Mouse (Mus musculus) forebrain, embryonic 11.5 days (tissue): Measurements from ENCODE around the gene Iscu. TPM values are rescaled to one million over a fixed set of nuclear protein-coding genes. Genes with fewer than 3 reads are reported as not detected.

Experiments used
- ATAC-seq: fragments of 200-750 bp; cut with Nextera tagmentation; replicated peaks from 2 replicates; pipeline ENCODE4 v1.8.0; 2017; ENCODE audit warnings: moderate TSS enrichment; ENCODE audit not compliant: low FRiP score
- DNase-seq: peaks from one replicate; pipeline ENCODE4 v3.0.0-alpha.2; 2017; ENCODE audit warnings: low spot score
- H3K27ac ChIP-seq: fragments of 300-500 bp; sonication (generic); 2 replicates; pipeline ENCODE4 v1.5.1; 2014; ENCODE audit warnings: low read depth, low read length
- H3K27me3 ChIP-seq: fragments of 300-500 bp; sonication (generic); 2 replicates; pipeline ENCODE4 v1.6.1; 2014; ENCODE audit warnings: mild to moderate bottlenecking, low read length, mixed read lengths; ENCODE audit not compliant: control insufficient read depth, insufficient read depth
- H3K36me3 ChIP-seq: fragments of 300-500 bp; sonication (generic); 2 replicates; pipeline ENCODE4 v1.6.1; 2014; ENCODE audit warnings: mild to moderate bottlenecking, low read length, moderate library complexity, mixed read lengths; ENCODE audit not compliant: control insufficient read depth, insufficient read depth
- H3K4me1 ChIP-seq: fragments of 300-500 bp; sonication (generic); replicated peaks from 2 replicates; pipeline ENCODE4 v1.6.1; 2014; ENCODE audit warnings: low read length, mixed read lengths; ENCODE audit not compliant: control insufficient read depth, insufficient read depth
- H3K4me2 ChIP-seq: fragments of 300-500 bp; sonication (generic); 2 replicates; pipeline ENCODE4 v1.6.1; 2014; ENCODE audit warnings: low read depth, mild to moderate bottlenecking, low read length, moderate library complexity, mixed read lengths; ENCODE audit not compliant: severe bottlenecking
- H3K4me3 ChIP-seq: fragments of 300-500 bp; sonication (generic); 2 replicates; pipeline ENCODE4 v1.5.1; 2014; ENCODE audit warnings: low read depth, low read length
- H3K9ac ChIP-seq: fragments of 300-500 bp; sonication (generic); 2 replicates; pipeline ENCODE4 v1.6.1; 2014; ENCODE audit warnings: low read length
- H3K9me3 ChIP-seq: fragments of 300-500 bp; sonication (generic); 2 replicates; pipeline ENCODE4 v1.6.1; 2016; ENCODE audit warnings: low read length, mixed read lengths; ENCODE audit not compliant: control insufficient read depth
- WGBS: fragments of 180-500 bp; shearing (Covaris S2); extraction: QIAGEN DNeasy Blood & Tissue Kit; methylation state at CpG from one replicate; pipeline ENCODE4 v1.1.7; 2014; 5-methylcytosine and 5-hydroxymethylcytosine counted together
- polyA plus RNA-seq: library from polyadenylated mRNA; unstranded; fragments of >200 nt; fragmentation: Nextera tagmentation; extraction: Ambion mirVana; gene quantifications from 2 replicates; pipeline ENCODE4 v1.2.1, GENCODE M21; 2014

The Iscu gene
- 99.4 and 105 TPM in 2 replicates for polyA plus RNA-seq

GRCm38 (mm10) chr5:113772450-113772895 is at the start of gene Iscu, which contains the start of gene Sart3:
Gene Iscu (plus strand): TSS chr5:113772748.
Gene Sart3 (minus strand): TSS chr5:113772510.
- H3K4me2 ChIP-seq: peak within 1 kb of the TSS; percentile 70
- H3K9me3 ChIP-seq: no peaks in the 10 kb centered on the region
- no peaks in the 10 kb centered on the region for H3K27me3 ChIP-seq
- peak within 1 kb of the TSS; percentile 100 for H3K4me3 ChIP-seq
- 0 out of 2 replicates have a peak, but pooled peaks cover 8% of the 10 kb centered on the region for H3K4me1 ChIP-seq
- peaks cover 14% of the 10 kb centered on the region; the same call in 1 of the 2 replicates for H3K36me3 ChIP-seq
- peak within 1 kb of the TSS; percentile 98 for H3K27ac ChIP-seq
- peak within 1 kb of the TSS; percentile 98 for H3K9ac ChIP-seq
- peak; percentile 87 for ATAC-seq
- peak; percentile 97 for DNase-seq
- under 1% methylated on average over 49 of the region's 49 CpGs for WGBS

- no peaks in the 10 kb centered on the region for H3K36me3 ChIP-seq
- H3K27me3 ChIP-seq: no peaks in the 10 kb centered on the region
- no peak for ATAC-seq
- H3K9me3 ChIP-seq: no peaks in the 10 kb centered on the region
- no peak overlapping the region for H3K27ac ChIP-seq
- no peak overlapping the region for H3K4me2 ChIP-seq
- 36% methylated on average over 8 of the region's 8 CpGs for WGBS
- H3K4me1 ChIP-seq: no peaks in the 10 kb centered on the region
- no peak overlapping the region for H3K4me3 ChIP-seq
- H3K9ac ChIP-seq: no peak overlapping the region
- DNase-seq: no peak
Measured at GRCm38 (mm10) chr5:113723567-113724237, 48.8 kb upstream of the Iscu start.

GRCm38 (mm10) chr5:113724446-113724845 is 48.1 kb upstream of the Iscu start, which contains the start of gene 1700069L16Rik:
Gene 1700069L16Rik (minus strand): TSS chr5:113724772.
- ATAC-seq (no peak; the same call in 1 of the 2 replicates), DNase-seq (peak; percentile 92)
- Histone ChIP-seq H3K4me2 (no peak within 1 kb of the TSS), H3K27me3 (no peaks in the 10 kb centered on the region), H3K9me3 (no peaks in the 10 kb centered on the region), H3K4me3 (no peak within 1 kb of the TSS), H3K36me3 (no peaks in the 10 kb centered on the region), H3K27ac (no peak within 1 kb of the TSS), H3K9ac (no peak within 1 kb of the TSS), H3K4me1 (no peaks in the 10 kb centered on the region)
- 4% methylated on average over 15 of the region's 15 CpGs for WGBS

GRCm38 (mm10) chr5:113725417-113725816 is 47.1 kb upstream of the Iscu start:
- WGBS: 65% methylated on average over 12 of the region's 12 CpGs
- H3K4me2 ChIP-seq: no peak overlapping the region
- no peaks in the 10 kb centered on the region for H3K36me3 ChIP-seq
- H3K4me1 ChIP-seq: no peaks in the 10 kb centered on the region
- no peak overlapping the region for H3K9ac ChIP-seq
- H3K4me3 ChIP-seq: no peak overlapping the region
- H3K9me3 ChIP-seq: no peaks in the 10 kb centered on the region
- DNase-seq: no peak
- ATAC-seq: no peak
- H3K27me3 ChIP-seq: no peaks in the 10 kb centered on the region
- no peak overlapping the region for H3K27ac ChIP-seq

- no peaks in the 10 kb centered on the region for H3K4me1 ChIP-seq
- no peak overlapping the region for H3K4me2 ChIP-seq
- no peak overlapping the region for H3K4me3 ChIP-seq
- H3K9ac ChIP-seq: no peak overlapping the region
- no peaks in the 10 kb centered on the region for H3K27me3 ChIP-seq
- no peak overlapping the region for H3K27ac ChIP-seq
- H3K36me3 ChIP-seq: no peaks in the 10 kb centered on the region
- DNase-seq (no peak), ATAC-seq (no peak)
- H3K9me3 ChIP-seq: no peaks in the 10 kb centered on the region
- 82% methylated on average over 6 of the region's 6 CpGs for WGBS
Measured at GRCm38 (mm10) chr5:113726618-113727017, 45.9 kb upstream of the Iscu start.

- Histone ChIP-seq H3K4me3 (no peak overlapping the region), H3K27ac (no peak overlapping the region), H3K4me1 (no peaks in the 10 kb centered on the region), H3K9me3 (no peaks in the 10 kb centered on the region), H3K36me3 (no peaks in the 10 kb centered on the region), H3K4me2 (no peak overlapping the region), H3K9ac (no peak overlapping the region), H3K27me3 (no peaks in the 10 kb centered on the region)
- no peak for ATAC-seq
- no peak for DNase-seq
- 65% methylated on average over 12 of the region's 12 CpGs for WGBS
Measured at GRCm38 (mm10) chr5:113727238-113727637, 45.3 kb upstream of the Iscu start.

- 78% methylated on average over 7 of the region's 7 CpGs for WGBS
- Histone ChIP-seq H3K4me1 (no peaks in the 10 kb centered on the region), H3K36me3 (no peaks in the 10 kb centered on the region), H3K27ac (no peak overlapping the region), H3K27me3 (no peaks in the 10 kb centered on the region), H3K4me2 (no peak overlapping the region), H3K9me3 (no peaks in the 10 kb centered on the region), H3K4me3 (no peak overlapping the region), H3K9ac (no peak overlapping the region)
- ATAC-seq (no peak), DNase-seq (no peak)
Measured at GRCm38 (mm10) chr5:113728011-113728410, 44.5 kb upstream of the Iscu start.

- Histone ChIP-seq H3K9ac (no peak overlapping the region), H3K27ac (no peak overlapping the region), H3K36me3 (no peaks in the 10 kb centered on the region), H3K27me3 (no peaks in the 10 kb centered on the region), H3K4me2 (no peak overlapping the region), H3K9me3 (no peaks in the 10 kb centered on the region), H3K4me1 (no peaks in the 10 kb centered on the region), H3K4me3 (no peak overlapping the region)
- 87% methylated on average over 7 of the region's 7 CpGs for WGBS
- no peak for ATAC-seq
- DNase-seq: no peak
Measured at GRCm38 (mm10) chr5:113728691-113729090, 43.9 kb upstream of the Iscu start.

GRCm38 (mm10) chr5:113730641-113731121 is 41.9 kb upstream of the Iscu start:
- DNase-seq (no peak), ATAC-seq (no peak)
- H3K36me3 ChIP-seq: no peaks in the 10 kb centered on the region
- no peak overlapping the region for H3K27ac ChIP-seq
- H3K4me2 ChIP-seq: no peak overlapping the region
- H3K4me3 ChIP-seq: no peak overlapping the region
- no peaks in the 10 kb centered on the region for H3K9me3 ChIP-seq
- no peaks in the 10 kb centered on the region for H3K27me3 ChIP-seq
- 66% methylated on average over 7 of the region's 7 CpGs for WGBS
- H3K4me1 ChIP-seq: peaks cover 5% of the 10 kb centered on the region
- no peak overlapping the region for H3K9ac ChIP-seq
